Mouse (Mus musculus): ENCODE measurements around the gene Rasl11b.

Rasl11b gene

DNA sequence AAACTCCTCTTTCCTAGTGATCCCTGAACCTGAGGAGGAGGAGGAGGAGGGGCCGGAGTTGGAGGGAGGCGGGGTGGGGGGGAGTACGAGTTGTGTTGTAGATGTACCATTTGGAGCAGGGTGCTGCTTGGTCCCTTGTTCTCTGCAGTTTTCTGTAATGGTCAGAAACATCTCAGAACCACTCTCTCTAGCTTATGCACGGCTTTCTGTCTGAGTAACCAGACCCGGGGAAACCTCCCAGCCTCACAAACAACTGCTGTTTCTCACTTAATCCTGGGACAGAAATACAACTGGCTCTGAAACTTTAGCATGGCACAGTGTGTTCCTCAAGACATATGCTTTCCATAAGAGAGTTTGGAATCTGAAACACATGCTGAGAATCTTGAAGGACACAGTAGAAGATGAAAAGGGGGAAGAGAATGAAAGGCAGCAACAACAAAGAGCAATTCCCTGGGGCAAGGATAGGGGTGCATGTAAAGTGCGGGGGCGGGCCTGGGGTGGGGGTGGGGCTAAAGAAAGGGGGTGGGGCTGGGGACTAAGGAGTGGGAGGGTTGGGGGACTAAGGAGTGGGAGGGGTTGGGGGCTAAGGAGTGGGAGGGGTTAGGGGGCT lies 19.5 kb downstream of the Rasl11b start:
- DNase-seq: no peak

DNA sequence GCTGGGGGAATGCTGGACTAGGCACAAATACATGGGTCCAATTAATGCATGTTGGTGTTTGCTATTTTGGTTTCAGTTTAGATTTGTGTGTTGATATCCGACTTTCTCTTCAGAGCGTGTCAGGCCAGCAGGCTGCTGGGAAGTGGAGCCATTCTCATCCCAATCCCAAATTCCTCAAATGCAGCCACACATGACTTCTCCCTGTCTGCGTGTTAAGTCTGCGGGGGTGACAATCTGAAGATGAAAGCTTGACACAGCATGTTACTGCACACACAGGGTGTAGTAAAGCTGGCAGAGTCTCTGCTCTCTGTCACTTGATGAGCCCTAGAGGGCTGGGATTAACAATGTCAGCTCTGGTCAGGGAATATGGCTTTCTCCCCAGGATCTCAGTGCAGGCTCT lies 20.0 kb downstream of the Rasl11b start:
- no peak for DNase-seq

DNA sequence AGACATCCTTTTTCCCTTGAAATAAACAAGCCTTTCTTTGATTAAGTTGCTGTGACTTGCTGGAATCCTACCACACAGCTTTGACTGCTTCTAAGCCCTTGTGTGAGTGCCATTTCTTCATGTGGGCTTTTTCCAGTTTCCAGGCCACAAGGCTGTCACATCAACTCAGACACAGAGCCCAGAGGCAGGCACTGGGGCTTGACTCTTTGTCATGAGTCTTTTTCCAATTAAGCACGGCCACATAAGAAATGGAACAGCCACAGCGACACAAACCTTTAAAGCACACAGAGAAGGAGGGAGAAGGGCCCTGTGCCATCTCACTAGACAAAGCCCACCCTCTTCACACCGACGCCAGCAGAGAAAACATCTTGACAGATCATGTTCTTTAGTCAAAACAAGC lies 23.4 kb downstream of the Rasl11b start:
- DNase-seq: no peak

DNA sequence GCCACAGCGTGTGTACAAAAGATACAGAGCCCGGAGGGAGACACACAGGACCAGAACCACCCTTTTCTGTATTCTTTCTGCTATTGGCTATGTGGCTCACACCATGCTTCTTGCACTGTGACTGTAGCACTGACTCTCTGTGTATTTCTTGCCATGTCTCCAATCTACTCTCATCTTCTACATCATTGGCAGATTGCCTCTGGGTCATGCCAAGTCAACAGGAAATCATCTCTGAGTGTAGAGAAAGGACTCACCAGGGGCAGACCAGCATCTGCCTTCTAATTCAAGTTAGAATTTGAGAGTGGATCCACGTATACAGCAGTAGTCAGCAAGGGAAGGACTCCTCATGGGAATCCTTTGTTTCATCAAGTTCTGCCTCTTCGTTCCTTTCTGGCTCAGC lies 27.5 kb downstream of the Rasl11b start:
- no peak for DNase-seq

DNA sequence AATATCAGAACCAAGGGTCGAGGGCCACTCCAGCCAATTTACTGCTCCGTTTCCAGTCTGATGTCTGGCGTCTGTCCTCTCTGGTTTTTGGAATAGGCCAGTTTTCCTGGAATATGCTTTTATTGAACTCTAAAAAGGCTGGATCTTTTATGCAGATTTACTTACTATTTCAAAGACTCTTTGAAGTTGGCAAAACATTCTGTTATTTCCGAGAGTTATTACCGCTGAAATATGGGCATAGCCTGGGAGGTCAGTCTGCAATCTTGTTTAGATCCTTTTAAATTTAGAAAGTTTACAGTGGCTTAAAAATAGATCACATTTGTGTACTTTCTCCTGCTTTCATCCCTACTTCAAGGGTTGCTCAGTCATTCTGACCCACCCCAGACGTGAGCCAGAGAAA lies 29.4 kb downstream of the Rasl11b start:
- DNase-seq: no peak

DNA sequence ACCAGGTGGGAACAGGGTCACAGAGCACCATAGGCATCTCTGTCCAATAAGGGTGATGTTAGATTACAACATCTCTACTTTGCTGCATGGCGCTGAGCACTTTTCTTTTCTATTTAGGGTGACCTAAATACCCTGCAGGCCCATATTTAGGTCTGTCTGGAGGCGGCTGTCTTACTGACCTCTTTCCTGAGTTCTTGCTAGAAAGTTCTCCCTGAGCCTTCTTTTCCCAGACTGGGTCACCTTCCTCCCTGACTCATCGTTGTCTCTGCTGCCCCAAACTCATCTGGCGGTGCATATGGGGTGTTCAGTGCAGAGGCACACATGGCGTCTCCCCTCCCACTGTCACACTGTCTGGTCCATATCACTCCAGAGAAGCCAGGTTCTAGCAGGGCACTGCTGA lies 31.1 kb downstream of the Rasl11b start:
- DNase-seq: no peak

DNA sequence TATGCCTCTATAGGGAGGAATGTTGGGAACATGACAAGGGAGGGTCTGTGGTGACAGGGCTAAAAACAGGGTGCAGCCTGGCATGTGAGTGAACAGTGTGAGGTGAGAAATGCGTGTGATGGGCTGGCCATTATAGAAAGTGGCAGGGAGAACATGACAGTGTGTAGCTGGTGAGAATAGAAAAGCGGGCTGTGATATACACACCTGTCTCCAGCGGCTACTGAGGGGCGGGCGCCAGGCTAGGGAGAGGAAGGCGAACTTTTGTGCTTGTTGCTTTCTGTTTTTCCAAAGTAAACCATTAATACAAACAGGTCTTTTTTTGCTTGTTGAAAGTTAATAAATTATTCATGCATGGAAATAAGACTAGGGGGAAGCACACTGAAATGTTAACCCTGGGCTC lies 32.3 kb downstream of the Rasl11b start:
- no peak for DNase-seq

DNA sequence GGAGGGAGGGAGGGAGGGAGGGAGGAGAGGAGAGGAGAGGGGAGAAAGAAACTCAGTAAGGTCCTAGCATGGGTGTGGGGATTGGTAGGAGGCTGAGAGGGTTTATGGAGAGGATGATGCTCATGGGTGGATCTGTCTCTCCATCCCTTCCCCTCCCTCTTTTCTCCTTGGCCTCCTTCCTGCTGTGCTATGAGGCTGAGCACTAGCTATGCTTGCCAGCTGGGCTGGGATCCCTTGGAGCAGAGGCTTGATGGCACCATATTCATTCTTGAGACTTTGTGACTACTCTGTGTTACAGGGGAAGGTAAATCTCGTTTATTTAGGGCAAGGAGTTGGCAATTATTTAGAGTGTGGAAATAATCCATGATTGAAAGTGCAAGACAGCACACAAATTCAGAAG lies 33.9 kb downstream of the Rasl11b start:
- DNase-seq: no peak

DNA sequence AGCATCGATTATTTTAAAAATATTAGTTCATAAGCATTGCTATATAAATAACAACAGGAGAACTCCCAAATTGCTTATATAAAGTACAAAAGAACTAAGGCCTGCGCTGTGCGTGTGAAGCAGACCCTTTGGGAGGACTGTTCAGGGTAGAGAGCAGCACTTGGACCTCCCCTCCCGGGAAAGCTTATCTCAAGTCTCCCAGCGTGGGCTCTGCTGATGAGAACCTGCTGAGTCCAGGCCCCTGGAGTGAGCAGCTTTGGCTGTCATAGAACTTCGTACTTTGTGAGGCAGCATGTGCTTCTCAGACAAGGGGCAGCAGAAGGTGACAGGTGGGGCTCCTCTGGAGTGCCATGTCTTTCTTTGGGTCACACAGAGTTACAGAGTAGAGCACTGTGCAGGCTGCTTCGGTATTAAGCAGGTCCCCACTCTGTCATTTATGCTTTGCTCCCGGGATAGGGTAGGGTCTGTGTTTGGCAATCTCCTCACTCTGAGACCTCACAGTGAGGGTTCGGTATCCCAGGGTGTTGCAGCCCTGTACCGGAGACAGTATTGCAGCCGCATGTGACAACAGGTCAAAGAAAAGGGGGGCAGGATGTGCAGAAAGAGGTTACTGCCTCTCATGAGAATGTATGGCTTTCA lies 34.8 kb downstream of the Rasl11b start:
- no peak for DNase-seq

DNA sequence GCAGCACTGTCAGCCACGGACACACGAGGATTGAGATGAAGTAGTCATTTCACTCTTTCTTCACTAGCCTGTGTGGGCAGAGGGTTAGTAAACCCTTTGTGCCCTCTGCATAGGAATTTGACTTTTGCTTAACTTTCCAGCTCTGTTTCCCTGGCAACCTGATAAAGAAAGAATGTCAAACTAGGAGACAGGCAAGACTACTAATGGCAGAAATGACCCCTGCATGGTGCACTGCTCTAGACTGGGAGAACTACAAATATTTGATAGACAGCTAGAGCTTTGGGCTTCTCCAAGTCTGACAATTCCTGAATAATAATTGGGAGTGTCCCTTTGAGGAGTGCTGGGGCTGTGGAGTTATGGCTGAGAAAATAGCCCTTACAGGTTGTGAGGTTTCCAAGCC lies 35.4 kb downstream of the Rasl11b start:
- no peak for DNase-seq

DNA sequence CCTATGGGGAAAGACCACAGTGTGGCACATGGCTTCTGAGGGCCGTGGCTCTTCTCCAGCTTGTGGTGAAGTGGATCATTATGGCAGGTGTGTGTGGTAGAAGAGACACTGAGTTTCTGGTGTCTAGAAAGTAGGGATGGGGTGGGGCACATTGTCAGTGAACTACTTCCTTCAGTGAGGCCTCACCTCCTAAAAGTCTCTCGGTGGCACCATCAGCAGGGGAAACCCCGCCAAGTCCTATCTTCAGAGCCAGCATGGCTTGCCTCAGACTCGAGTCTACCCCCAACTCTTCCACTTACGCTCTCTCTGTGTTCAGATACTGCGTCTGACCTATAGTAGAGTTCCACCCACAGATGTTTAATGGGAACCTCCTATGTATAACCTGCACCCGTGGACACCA lies 38.7 kb downstream of the Rasl11b start:
- DNase-seq: no peak

DNA sequence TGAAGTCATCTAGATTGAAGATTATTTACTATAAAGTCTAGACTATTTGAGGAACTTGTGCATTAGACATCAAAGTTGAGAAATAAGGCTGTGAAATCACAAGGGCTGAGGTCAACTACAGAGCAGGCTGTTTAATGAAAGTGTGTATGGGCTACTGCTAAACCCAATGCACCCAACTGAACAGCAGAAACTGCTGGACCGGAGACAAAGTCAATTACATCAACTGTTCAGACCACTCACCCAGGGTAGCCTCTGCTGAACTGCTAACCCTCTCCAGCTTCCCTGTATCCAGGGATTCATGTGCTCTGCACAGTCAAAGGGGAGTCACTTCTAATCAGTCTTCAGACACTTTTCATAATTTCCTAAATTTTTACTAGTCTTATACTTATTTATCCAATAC lies 44.3 kb downstream of the Rasl11b start:
- no peak for DNase-seq

DNA sequence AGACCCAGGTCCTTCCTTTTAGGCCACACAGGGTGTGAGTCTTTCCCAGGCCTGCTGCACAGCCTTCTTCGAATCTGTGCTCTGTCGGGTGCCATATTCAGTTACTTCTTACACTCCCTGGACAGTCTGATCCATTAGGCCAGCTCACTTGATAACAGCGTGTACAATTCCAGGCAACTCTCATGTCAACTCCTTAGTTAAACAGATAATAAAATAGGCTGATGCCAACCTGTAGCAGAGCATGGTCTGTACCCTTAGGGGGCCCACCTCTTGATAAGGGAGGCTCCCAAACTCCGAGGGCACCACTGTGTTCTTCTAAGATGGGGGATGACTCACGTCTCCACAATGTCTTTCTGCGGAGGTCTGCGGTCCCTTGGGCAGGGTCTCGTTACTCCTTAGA lies 45.2 kb downstream of the Rasl11b start:
- DNase-seq: no peak

DNA sequence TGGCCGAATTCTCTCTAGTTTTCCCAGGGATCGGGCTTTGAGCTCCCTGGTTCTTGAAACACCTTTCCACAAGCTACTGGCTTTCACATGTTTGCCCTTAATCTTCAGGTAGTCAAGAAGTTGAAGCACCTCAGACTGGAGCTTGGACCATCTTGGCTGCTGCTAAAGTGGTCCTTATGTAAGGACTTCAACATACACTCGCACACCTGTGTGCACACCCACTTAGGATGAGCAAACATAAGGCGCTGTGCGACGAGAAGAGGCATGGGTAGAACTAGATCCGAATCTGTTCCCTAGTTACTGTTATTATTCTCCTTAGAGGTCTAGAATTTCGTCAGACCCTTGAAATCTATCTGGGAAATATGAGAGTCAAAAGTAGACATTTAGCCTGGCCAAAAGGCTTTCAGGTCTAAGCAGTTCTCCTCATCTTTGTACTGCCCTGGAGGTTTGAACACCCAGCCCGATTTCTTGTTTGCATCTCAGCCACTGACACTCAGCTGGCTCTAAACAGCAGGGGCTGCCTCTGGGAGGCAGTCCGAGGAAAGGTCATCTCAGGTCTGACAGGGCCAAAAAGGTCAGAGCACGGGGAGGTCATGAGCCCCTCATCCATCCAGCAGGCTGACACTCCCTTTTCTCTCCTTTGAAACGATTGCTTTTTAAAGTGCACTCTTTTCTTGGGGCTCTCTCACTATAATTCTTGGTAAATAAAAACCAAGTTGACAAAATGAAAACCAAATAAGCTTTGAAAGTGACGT lies 46.0 kb downstream of the Rasl11b start:
- no peak for DNase-seq

DNA sequence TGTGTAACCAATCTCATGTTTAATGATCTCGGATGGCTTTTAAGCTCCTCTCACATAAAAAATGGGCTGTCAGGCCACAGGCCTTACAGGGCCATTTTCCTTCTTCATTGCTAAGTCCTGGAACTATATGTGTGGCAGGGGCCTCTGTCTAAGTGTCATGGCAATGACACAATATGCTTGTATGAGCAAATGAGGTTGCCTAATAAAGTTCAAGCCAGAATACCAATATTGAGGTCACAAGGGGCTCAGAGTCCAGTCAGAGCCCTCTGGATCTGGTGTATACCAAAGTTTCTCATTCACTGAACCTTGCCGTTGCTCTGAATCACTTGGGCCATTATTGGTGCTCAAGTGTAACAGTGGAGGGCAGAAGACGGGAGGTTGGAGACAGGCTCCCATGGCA lies 47.6 kb downstream of the Rasl11b start:
- no peak for DNase-seq

DNA sequence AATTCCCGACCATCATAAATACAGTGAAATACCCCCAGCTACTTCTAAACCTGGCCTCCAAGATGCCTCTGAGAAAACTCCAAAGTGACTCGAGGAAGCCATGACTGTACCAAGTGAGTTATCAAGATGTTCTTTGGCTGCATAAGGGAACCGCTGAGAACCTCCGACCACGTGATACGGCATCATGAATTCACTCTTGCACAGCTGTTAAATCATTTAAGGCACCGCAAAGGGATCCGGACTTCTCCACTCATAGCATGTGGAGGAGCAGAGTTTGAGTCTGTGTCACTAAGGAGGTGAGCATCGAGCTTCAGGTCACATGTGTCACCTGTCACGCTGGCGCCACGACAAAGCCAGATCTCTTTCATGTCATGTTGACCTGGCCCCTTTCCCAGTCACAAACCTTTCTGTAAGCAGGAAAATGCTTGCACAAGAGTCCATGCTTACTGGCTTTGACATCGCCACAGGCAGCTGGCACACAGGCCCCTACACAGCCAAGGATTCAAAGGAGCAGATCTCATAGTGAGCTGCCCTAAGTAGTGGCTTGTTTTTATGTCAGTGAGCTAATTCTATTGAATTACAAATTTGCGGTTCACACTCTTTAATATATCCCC lies 49.4 kb downstream of the Rasl11b start:
- DNase-seq: no peak

DNA sequence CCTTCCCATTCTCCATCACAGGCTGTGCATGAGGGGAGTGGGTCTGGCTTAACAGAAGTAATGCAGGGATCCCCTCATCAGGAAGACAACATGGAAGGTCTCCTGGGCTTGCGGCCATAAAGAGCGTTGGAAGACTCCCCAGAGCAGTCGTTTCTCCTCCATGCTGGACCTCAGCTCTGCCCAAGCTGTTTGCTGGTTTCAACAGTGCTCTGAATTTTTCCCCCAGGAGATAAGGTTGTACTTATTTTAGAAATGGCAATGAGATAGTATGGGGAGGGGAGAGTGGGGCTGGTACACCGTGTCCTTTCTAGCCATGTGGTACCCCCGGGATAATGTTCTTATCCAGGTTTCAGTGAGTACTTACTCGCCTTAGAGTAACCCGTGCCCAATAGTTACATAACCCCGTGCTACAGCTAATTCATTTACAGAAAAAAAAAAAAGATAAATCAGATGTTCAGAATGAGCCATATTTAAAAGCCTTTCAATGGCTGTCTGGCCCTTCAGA lies 50.6 kb downstream of the Rasl11b start:
- no peak for DNase-seq

DNA sequence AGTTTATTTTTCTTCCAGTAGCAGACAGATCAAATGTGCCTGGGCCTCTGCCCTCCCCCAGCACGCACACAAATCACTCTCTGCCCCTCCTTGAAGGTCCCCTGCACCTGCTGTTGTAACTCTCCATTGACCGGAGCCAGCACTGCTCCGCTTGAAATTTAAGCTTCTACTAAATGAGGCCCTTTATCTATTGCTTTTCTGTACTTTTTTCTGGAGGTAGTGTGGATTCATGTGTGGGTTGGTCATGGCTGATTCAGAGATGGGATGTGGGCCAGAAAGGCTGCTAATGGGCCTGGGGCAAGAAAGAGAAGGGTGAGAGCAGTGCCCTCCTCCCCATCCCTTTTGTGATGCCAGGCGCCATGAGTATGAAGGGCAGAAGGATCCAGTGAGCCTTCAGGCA lies 51.4 kb downstream of the Rasl11b start:
- DNase-seq: no peak

DNA sequence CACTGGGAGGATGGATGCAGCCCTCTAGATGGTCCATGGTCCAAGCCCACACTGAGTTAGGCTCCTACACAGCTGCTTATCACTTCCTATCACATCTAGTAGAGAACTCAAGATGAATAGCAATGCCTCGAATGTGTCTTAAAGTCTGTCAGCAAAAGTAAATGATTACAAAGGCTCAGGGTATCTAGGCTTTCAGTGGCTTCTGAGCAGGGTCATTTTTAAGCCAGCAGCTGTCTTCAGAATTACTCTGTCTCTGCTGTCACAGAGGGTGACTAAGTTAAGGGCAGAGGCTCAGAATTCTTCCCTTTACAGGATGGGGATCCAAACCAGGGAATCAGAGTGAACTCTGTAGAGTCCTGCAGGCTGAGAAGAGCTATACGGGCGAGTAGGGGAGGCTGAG lies 51.9 kb downstream of the Rasl11b start:
- DNase-seq: no peak

Data from spleen, adult 18-20 months (tissue).